Mouse (Mus musculus) hindbrain, embryonic 12.5 days (tissue): ENCODE measurements around the gene Fam84a. TPM values are rescaled to one million over a fixed set of nuclear protein-coding genes. Genes with fewer than 3 reads are reported as not detected.

Experiments used
- ATAC-seq: fragments of 200-750 bp; cut with Nextera tagmentation; 2 replicates; pipeline ENCODE4 v1.8.0; 2017; ENCODE audit warnings: moderate TSS enrichment; ENCODE audit not compliant: low FRiP score
- H3K27ac ChIP-seq: fragments of 300-500 bp; sonication (generic); 2 replicates; pipeline ENCODE4 v1.5.1; 2016; ENCODE audit warnings: mild to moderate bottlenecking
- H3K27me3 ChIP-seq: fragments of 300-500 bp; sonication (generic); 2 replicates; pipeline ENCODE4 v1.6.1; 2016; ENCODE audit warnings: mild to moderate bottlenecking
- H3K36me3 ChIP-seq: fragments of 300-500 bp; sonication (generic); 2 replicates; pipeline ENCODE4 v1.6.1; 2016; ENCODE audit warnings: mild to moderate bottlenecking
- H3K4me1 ChIP-seq: fragments of 300-500 bp; sonication (generic); 2 replicates; pipeline ENCODE4 v1.6.1; 2016
- H3K4me2 ChIP-seq: fragments of 300-500 bp; sonication (generic); replicated peaks from 2 replicates; pipeline ENCODE4 v1.6.1; 2016; ENCODE audit warnings: mild to moderate bottlenecking
- H3K4me3 ChIP-seq: fragments of 300-500 bp; sonication (generic); 2 replicates; pipeline ENCODE4 v1.5.1; 2016; ENCODE audit warnings: mild to moderate bottlenecking
- H3K9ac ChIP-seq: fragments of 300-500 bp; sonication (generic); 2 replicates; pipeline ENCODE4 v1.6.1; 2016; ENCODE audit warnings: mild to moderate bottlenecking, moderate library complexity
- H3K9me3 ChIP-seq: fragments of 300-500 bp; sonication (generic); replicated peaks from 2 replicates; pipeline ENCODE4 v1.6.1; 2016; ENCODE audit warnings: mild to moderate bottlenecking
- whole genome bisulfite sequencing: fragments of 180-500 bp; shearing (Covaris S2); methylation state at CpG from one replicate; pipeline ENCODE4 v1.1.7; 2016; 5-methylcytosine and 5-hydroxymethylcytosine counted together
- polyA plus RNA-seq: library from polyadenylated mRNA; unstranded; fragments of >200 nt; fragmentation: Nextera tagmentation; extraction: Ambion mirVana; gene quantifications from 2 replicates; pipeline ENCODE4 v1.2.1, GENCODE M21; 2016

Fam84a gene
- polyA plus RNA-seq, 1 experiment from 2014 or later, result 43.1 TPM

DNA sequence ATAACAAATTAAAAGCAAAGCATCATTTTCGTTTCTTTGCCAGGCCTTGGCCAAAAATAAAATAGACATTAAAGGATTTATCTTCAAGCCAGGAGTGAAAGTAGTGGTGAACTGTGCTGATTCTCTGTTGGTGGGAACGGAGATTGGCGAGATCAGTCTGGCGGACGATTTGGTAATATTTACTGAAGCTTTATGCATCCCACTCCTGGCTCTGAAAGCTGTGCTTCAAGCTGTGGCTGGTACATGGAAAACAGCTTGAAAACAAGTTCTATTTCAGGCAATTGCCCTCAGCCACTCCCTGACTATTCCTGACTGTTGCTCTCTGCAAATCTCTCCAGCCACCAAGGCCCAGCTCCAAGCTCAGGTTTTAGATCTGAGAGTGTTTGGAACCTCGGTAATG, 37.1 kb downstream of the Fam84a start:
- WGBS, result 84% methylated on average over 6 of the region's 6 CpGs
- Histone ChIP-seq H3K27ac (no peak overlapping the region), H3K36me3 (no peaks in the 10 kb centered on the region), H3K4me3 (no peak overlapping the region), H3K4me1 (no peaks in the 10 kb centered on the region), H3K9ac (no peak overlapping the region), H3K27me3 (no peaks in the 10 kb centered on the region), H3K4me2 (no peak overlapping the region), H3K9me3 (no peaks in the 10 kb centered on the region)
- ATAC-seq, result no peak

DNA sequence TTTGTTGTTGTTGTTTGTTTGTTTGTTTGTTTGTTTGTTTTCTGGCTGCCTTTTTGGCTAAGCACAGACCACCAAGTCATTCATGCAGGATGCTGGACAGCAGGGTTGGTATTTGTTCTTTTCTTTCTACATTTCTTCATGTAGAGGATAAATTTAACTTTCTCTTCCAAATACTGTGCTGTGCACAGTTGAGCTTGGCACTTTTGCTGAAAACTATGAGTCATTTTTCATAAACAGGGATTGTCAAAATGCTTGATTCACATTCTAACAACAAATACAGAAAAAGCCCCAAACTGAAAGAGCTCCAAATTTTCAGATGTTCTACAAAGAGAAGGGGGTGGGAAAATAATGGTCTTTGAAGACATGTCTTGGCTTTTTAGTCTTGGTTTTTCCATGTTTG, 54.9 kb downstream of the Fam84a start:
- Histone ChIP-seq H3K36me3 (no peaks in the 10 kb centered on the region), H3K9me3 (no peaks in the 10 kb centered on the region), H3K4me1 (no peaks in the 10 kb centered on the region), H3K27me3 (no peaks in the 10 kb centered on the region), H3K4me3 (no peak overlapping the region), H3K27ac (no peak overlapping the region), H3K4me2 (no peak overlapping the region), H3K9ac (no peak overlapping the region)
- no peak for ATAC-seq
